Mouse (Mus musculus) T-helper 1 cell (primary cell): Measurements from ENCODE around the gene Bcl2l11.
"Not testable (repeated sequence)": the region's sequence is repeated elsewhere in the genome, so short reads cannot be mapped to it uniquely, and the experiment has no call there.

Experiments used
- in situ Hi-C: fragments of 300-600 bp; cut with MboI, MseI; formaldehyde crosslinking; loops from one replicate; pipeline ENCODE4 v1.15.1; 2025; ENCODE audit warnings: high pct_unique_total_duplicates

Gene Bcl2l11

GRCm38 (mm10) chr2:128174176-128174575 lies 48.3 kb downstream of the Bcl2l11 start:
- in situ Hi-C loops, result no loop called here

GRCm38 (mm10) chr2:128174604-128175342 lies 48.9 kb downstream of the Bcl2l11 start:
- in situ Hi-C loops, result no loop called here

GRCm38 (mm10) chr2:128175625-128176024 lies 49.8 kb downstream of the Bcl2l11 start:
- in situ Hi-C loops, result no loop called here

GRCm38 (mm10) chr2:128176391-128177044 lies 50.7 kb downstream of the Bcl2l11 start:
- in situ Hi-C loops, result no loop called here

GRCm38 (mm10) chr2:128177241-128177661 lies 51.4 kb downstream of the Bcl2l11 start:
- in situ Hi-C loops, result no loop called here

- in situ Hi-C loops, result no loop called here
Measured at GRCm38 (mm10) chr2:128179126-128179807, 53.4 kb downstream of the Bcl2l11 start.

GRCm38 (mm10) chr2:128179808-128180379 lies 54.1 kb downstream of the Bcl2l11 start:
- in situ Hi-C loops, result no loop called here

- in situ Hi-C loops, result not testable (repeated sequence)
Measured at GRCm38 (mm10) chr2:128182181-128182580, 56.3 kb downstream of the Bcl2l11 start.

GRCm38 (mm10) chr2:128182751-128183150 lies 56.9 kb downstream of the Bcl2l11 start:
- in situ Hi-C loops, result no loop called here

GRCm38 (mm10) chr2:128183762-128184161 lies 57.9 kb downstream of the Bcl2l11 start:
- in situ Hi-C loops, result no loop called here

- in situ Hi-C loops, result no loop called here
Measured at GRCm38 (mm10) chr2:128185942-128186341, 60.1 kb downstream of the Bcl2l11 start.

GRCm38 (mm10) chr2:128187277-128187676 lies 61.4 kb downstream of the Bcl2l11 start:
- in situ Hi-C loops, result no loop called here

- in situ Hi-C loops, result no loop called here
Measured at GRCm38 (mm10) chr2:128188461-128188860, 62.6 kb downstream of the Bcl2l11 start.

- in situ Hi-C loops, result no loop called here
Measured at GRCm38 (mm10) chr2:128189691-128190090, 63.9 kb downstream of the Bcl2l11 start.

- in situ Hi-C loops, result no loop called here
Measured at GRCm38 (mm10) chr2:128190196-128190595, 64.4 kb downstream of the Bcl2l11 start.

- in situ Hi-C loops, result no loop called here
Measured at GRCm38 (mm10) chr2:128193411-128193810, 67.6 kb downstream of the Bcl2l11 start.

GRCm38 (mm10) chr2:128197379-128197778 lies 71.5 kb downstream of the Bcl2l11 start:
- in situ Hi-C loops, result no loop called here

- in situ Hi-C loops, result no loop called here
Measured at GRCm38 (mm10) chr2:128203147-128203546, 77.3 kb downstream of the Bcl2l11 start.

- in situ Hi-C loops, result no loop called here
Measured at GRCm38 (mm10) chr2:128203749-128204405, 78.0 kb downstream of the Bcl2l11 start.

- in situ Hi-C loops, result no loop called here
Measured at GRCm38 (mm10) chr2:128208541-128208940, 82.7 kb downstream of the Bcl2l11 start.

GRCm38 (mm10) chr2:128209841-128210329 lies 84.0 kb downstream of the Bcl2l11 start:
- in situ Hi-C loops, result no loop called here
